In the genomic region with DNA sequence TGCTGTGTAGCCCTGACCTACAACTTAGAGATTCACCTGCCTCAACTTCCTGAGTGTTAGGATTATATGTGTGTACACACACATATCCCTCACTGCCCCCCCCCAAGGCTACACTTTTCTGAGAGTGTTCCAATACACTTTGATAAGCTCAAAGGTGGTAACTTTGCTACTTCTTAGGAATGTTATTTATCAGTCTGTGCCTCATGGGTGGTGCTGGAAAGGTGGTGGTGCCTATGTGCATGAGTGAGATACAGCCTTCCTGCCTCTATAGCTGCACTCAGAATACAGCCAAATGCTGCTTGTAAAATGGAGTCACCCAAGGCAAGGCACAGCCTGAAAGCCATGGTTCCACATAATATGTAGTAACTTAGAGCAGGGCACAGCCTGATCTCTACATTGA, we compare ENCODE assay signal across 23 mouse cellular contexts. TPM values are rescaled to one million over a fixed set of nuclear protein-coding genes. Genes with fewer than 3 reads are reported as not detected.
DNase-seq lines count a peak whose midpoint lies in the region; ATAC-seq and TF ChIP-seq lines count a peak whose summit lies in the region.
"Had no signal": no experiment of that assay in that cellular context is flagged by ENCODE, and none has a peak within 500 bp of the region (broad histone marks: within the 10 kb centered on the region; RNA-seq: fewer than 3 reads in every experiment).

No protein-coding gene starts in this region.

- H3K4me2 ChIP-seq in liver, embryonic 14.5 days (ENCODE audit: low read depth), result peak overlapping the region; percentile 87
- H3K4me2 ChIP-seq: forebrain, embryonic 12.5 days; heart, embryonic 13.5 days; hindbrain, embryonic 15.5 days; midbrain, embryonic 13.5 days had no signal

- H3K9ac ChIP-seq in liver, embryonic 14.5 days (replicated peaks), result peak overlapping the region; percentile 64
- H3K9ac ChIP-seq: forebrain, embryonic 12.5 days; hindbrain, embryonic 15.5 days; midbrain, embryonic 13.5 days had no signal

- no peak for TF ChIP-seq CTCF in liver, embryonic 14.5 days (IDR thresholded peaks at IDR 0.05; ENCODE audit: low read depth)

- H3K4me3 ChIP-seq in liver, embryonic 14.5 days (ENCODE audit: insufficient read depth in 1 of 2, low read depth in 2 of 2, low read length in 2 of 2), result no peak overlapping the region
- H3K4me3 ChIP-seq: forebrain, embryonic 12.5 days; heart, embryonic 13.5 days; hindbrain, embryonic 15.5 days; midbrain, embryonic 13.5 days; myocyte had no signal

- peaks cover 60 to 63% of the 10 kb centered on the region in 2 experiments for H3K4me1 ChIP-seq in liver, embryonic 14.5 days (replicated peaks; ENCODE audit: control insufficient read depth in 2 of 2, insufficient read depth in 2 of 2, low read length in 1 of 2)

- TF ChIP-seq EP300 in liver, embryonic 14.5 days (IDR thresholded peaks at IDR 0.05; ENCODE audit: low read depth), result peak; percentile 87

- no peaks in the 10 kb centered on the region for H3K36me3 ChIP-seq in liver, embryonic 14.5 days (replicated peaks; ENCODE audit: control insufficient read depth, insufficient read depth, low read depth)
- H3K36me3 ChIP-seq: forebrain, embryonic 12.5 days; heart, embryonic 13.5 days; hindbrain, embryonic 15.5 days; midbrain, embryonic 13.5 days had no signal

- peak; percentile 37 for DNase-seq in spleen, adult 12 weeks (ENCODE audit: low spot score)
- no peak for DNase-seq in spleen, postnatal 14 days (ENCODE audit: low spot score in 2 of 2)
- peak; percentile 83 for DNase-seq in c-Kit-positive CD71-positive TER-119-positive erythroid progenitor cells, embryonic 14.5 days (ENCODE audit: low spot score)
- DNase-seq in liver, embryonic 14.5 days (ENCODE audit: low read depth in 3 of 3, low spot score in 3 of 3), result peak; percentile 79 to 88 (median 87)
- DNase-seq in adipocyte (ENCODE audit: low spot score), result no peak
- no peak for DNase-seq in lung, postnatal 25 days (ENCODE audit: low spot score)
- DNase-seq: cerebellum, adult 2 months; gastrocnemius, postnatal 36 days; heart, postnatal 36 days; layer of hippocampus, postnatal 36 days; lung, postnatal 14 days; retina, postnatal 1 day; thymus, postnatal 36 days had no signal

- H3K27me3 ChIP-seq in liver, embryonic 14.5 days (ENCODE audit: control insufficient read depth, insufficient read depth, low read length), result no peaks in the 10 kb centered on the region
- H3K27me3 ChIP-seq: heart, embryonic 13.5 days; hindbrain, embryonic 15.5 days; Patski had no signal

- peak; percentile 73 for ATAC-seq in liver, embryonic 14.5 days (ENCODE audit: insufficient read depth)
- no peak for ATAC-seq in inflammation-experienced regulatory T-cells, adult 6 months
- ATAC-seq: activated CD4-positive, CD25-positive, alpha-beta regulatory T cell, adult 4 months; intestine, postnatal 0 days; midbrain, embryonic 13.5 days; Patski had no signal

- H3K9me3 ChIP-seq in liver, embryonic 14.5 days (ENCODE audit: control insufficient read depth, low read length), result no peaks in the 10 kb centered on the region
- H3K9me3 ChIP-seq: forebrain, embryonic 12.5 days; heart, embryonic 13.5 days; hindbrain, embryonic 15.5 days; midbrain, embryonic 13.5 days had no signal

- H3K27ac ChIP-seq in liver, embryonic 14.5 days, result peak overlapping the region; percentile 100
- H3K27ac ChIP-seq: forebrain, embryonic 12.5 days; heart, embryonic 13.5 days; hindbrain, embryonic 15.5 days; kidney, postnatal 0 days; midbrain, embryonic 13.5 days had no signal

RNA-seq across cellular contexts. Expression of a gene that starts 3.0 kb away (rescaled TPM):
- 19.8 and 21.0 TPM in 2 replicates for polyA plus RNA-seq in liver, embryonic 14.5 days (2012; rRNA removed)
- 43.2 and 51.2 TPM in 2 replicates for polyA plus RNA-seq in liver, embryonic 14.5 days (2014; fragmentation: Nextera tagmentation; extraction: Ambion mirVana)
- 10 to 100 TPM; 12.5 to 16.5 (median 13.6) TPM for polyA plus RNA-seq in inflammation-experienced regulatory T-cells, adult 6 months (2017; shearing (Covaris generic))

RNA-seq across cellular contexts. Expression of a gene that starts 19.3 kb away (rescaled TPM):
- 6.3 and 12.1 TPM in 2 replicates for polyA plus RNA-seq in liver, embryonic 14.5 days (2012; rRNA removed)
- 23.0 and 24.2 TPM in 2 replicates for polyA plus RNA-seq in liver, embryonic 14.5 days (2014; fragmentation: Nextera tagmentation; extraction: Ambion mirVana)
- polyA plus RNA-seq in inflammation-experienced regulatory T-cells, adult 6 months (2017; shearing (Covaris generic)), result 10 to 100 TPM; 13.2 to 23.6 (median 14.6) TPM

Comparison
In these comparisons a context has a peak if more than half of its experiments do, and no peak if none do; other contexts are left out.
1. DNase-seq: peak in spleen, adult 12 weeks (single experiment), c-Kit-positive CD71-positive TER-119-positive erythroid progenitor cells, embryonic 14.5 days (single experiment) and liver, embryonic 14.5 days (3 of 3); none in spleen, postnatal 14 days (0 of 2), adipocyte (single experiment) and lung, postnatal 25 days (single experiment).